Mouse (Mus musculus) CH12.LX (cell line): ENCODE measurements around the gene Mrnip. TPM values are rescaled to one million over a fixed set of nuclear protein-coding genes. Genes with fewer than 3 reads are reported as not detected.

Experiments
- DNase-seq: peaks from one replicate; pipeline ENCODE4 v3.0.0-alpha.2; 2013; ENCODE audit errors: extremely low read depth
- H3K27ac ChIP-seq: 2 replicates; pipeline ENCODE4 v1.5.1; 2012; ENCODE audit warnings: low read depth, mild to moderate bottlenecking, control low read depth, moderate library complexity; ENCODE audit not compliant: insufficient read depth
- H3K27me3 ChIP-seq: replicated peaks from 2 replicates; pipeline ENCODE3; 2012; ENCODE audit warnings: inconsistent platforms
- H3K36me3 ChIP-seq, 2 experiments: replicated peaks in 1 of 2; 2 replicates each; pipeline versions ENCODE3 to v1.6.1; 2012; ENCODE audit warnings: inconsistent platforms in 1 of 2, low read length in 1 of 2, mild to moderate bottlenecking in 1 of 2, mixed read lengths in 1 of 2, moderate library complexity in 1 of 2; ENCODE audit not compliant: control insufficient read depth in 1 of 2, insufficient read depth in 1 of 2
- H3K4me1 ChIP-seq, 2 experiments: 2 replicates each; pipeline ENCODE4 v1.6.1; 2012; ENCODE audit warnings: inconsistent platforms in 1 of 2, moderate library complexity in 1 of 2; ENCODE audit not compliant: insufficient read depth in 2 of 2, control insufficient read depth in 1 of 2
- H3K4me2 ChIP-seq: 2 replicates; pipeline ENCODE4 v1.6.1; 2012; ENCODE audit warnings: low read depth, mild to moderate bottlenecking, control low read depth; ENCODE audit not compliant: poor library complexity, insufficient read depth, severe bottlenecking
- H3K4me3 ChIP-seq, 3 experiments: fragments of 150-350 bp in 1 of 3; sonication (generic) in 1 of 3; replicated peaks in 1 of 3; 2 replicates each; pipeline versions ENCODE3 to v1.5.1; 2011 to 2012; ENCODE audit warnings: low read depth in 2 of 3, low read length in 2 of 3, mild to moderate bottlenecking in 2 of 3, moderate library complexity in 2 of 3, control low read depth in 1 of 3, improper control_type of control experiment in 1 of 3, inconsistent platforms in 1 of 3, mixed read lengths in 1 of 3; ENCODE audit not compliant: poor library complexity in 1 of 3
- H3K79me2 ChIP-seq: replicated peaks from 2 replicates; pipeline ENCODE4 v1.6.1; 2012; ENCODE audit warnings: mild to moderate bottlenecking, moderate library complexity; ENCODE audit not compliant: control insufficient read depth, poor library complexity, insufficient read depth, severe bottlenecking; ENCODE audit errors: extremely low read depth
- H3K9ac ChIP-seq: 2 replicates; pipeline ENCODE4 v1.6.1; 2012; ENCODE audit warnings: low read depth, mild to moderate bottlenecking, control low read depth, moderate library complexity; ENCODE audit not compliant: insufficient read depth
- H3K9me3 ChIP-seq: replicated peaks from 2 replicates; pipeline ENCODE3; 2012; ENCODE audit warnings: low read length, inconsistent platforms, mixed read lengths
- CHD1 ChIP-seq: IDR thresholded peaks from 2 replicates; pipeline ENCODE4 v1.6.1; 2012; ENCODE audit warnings: low read depth, low read length, improper control_type of control experiment, inconsistent platforms
- E2F4 ChIP-seq: IDR thresholded peaks from 2 replicates; pipeline ENCODE4 v1.6.1; 2011; ENCODE audit warnings: low read depth, low read length, improper control_type of control experiment; ENCODE audit not compliant: insufficient replicate concordance
- ELF1 ChIP-seq: IDR thresholded peaks from 2 replicates; pipeline ENCODE4 v1.6.1; 2014; ENCODE audit warnings: low read depth, mild to moderate bottlenecking, inconsistent platforms, low read length, improper control_type of control experiment
- EP300 ChIP-seq: IDR thresholded peaks from 2 replicates; pipeline ENCODE4 v1.6.1; 2011; ENCODE audit warnings: low read length, improper control_type of control experiment
- HCFC1 ChIP-seq: IDR thresholded peaks from 2 replicates; pipeline ENCODE4 v1.6.1; 2012; ENCODE audit warnings: low read depth, mild to moderate bottlenecking, inconsistent platforms, low read length, improper control_type of control experiment
- IRF4 ChIP-seq: IDR thresholded peaks from 2 replicates; pipeline ENCODE4 v1.6.1; 2014; ENCODE audit warnings: low read depth, mild to moderate bottlenecking, inconsistent platforms, low read length, improper control_type of control experiment
- JUN ChIP-seq: IDR thresholded peaks from 2 replicates; pipeline ENCODE4 v1.6.1; 2011; ENCODE audit warnings: low read depth, mild to moderate bottlenecking, low read length, improper control_type of control experiment, moderate library complexity; ENCODE audit not compliant: insufficient read depth
- KAT2A ChIP-seq: IDR thresholded peaks from 2 replicates; pipeline ENCODE4 v1.6.1; 2012; ENCODE audit warnings: low read length, improper control_type of control experiment, inconsistent platforms; ENCODE audit not compliant: insufficient replicate concordance
- MAFK ChIP-seq: IDR thresholded peaks from 2 replicates; pipeline ENCODE4 v1.6.1; 2011; ENCODE audit warnings: low read length, improper control_type of control experiment; ENCODE audit not compliant: insufficient replicate concordance
- MAX ChIP-seq: IDR thresholded peaks from 2 replicates; pipeline ENCODE4 v1.6.1; 2011; ENCODE audit warnings: low read length, improper control_type of control experiment
- MAZ ChIP-seq: IDR thresholded peaks from 2 replicates; pipeline ENCODE4 v1.6.1; 2012; ENCODE audit warnings: low read depth, mild to moderate bottlenecking, inconsistent platforms, low read length, improper control_type of control experiment, moderate library complexity
- MEF2A ChIP-seq: IDR thresholded peaks from 2 replicates; pipeline ENCODE4 v1.6.1; 2014; ENCODE audit warnings: low read depth, mild to moderate bottlenecking, inconsistent platforms, low read length, improper control_type of control experiment, borderline replicate concordance
- MXI1 ChIP-seq: IDR thresholded peaks from 2 replicates; pipeline ENCODE4 v1.6.1; 2011; ENCODE audit warnings: mild to moderate bottlenecking, low read depth, low read length, improper control_type of control experiment
- MYC ChIP-seq: IDR thresholded peaks from 2 replicates; pipeline ENCODE4 v1.6.1; 2011; ENCODE audit warnings: low read depth, mild to moderate bottlenecking, improper control_type of control experiment, low read length
- PAX5 ChIP-seq: IDR thresholded peaks from 2 replicates; pipeline ENCODE4 v1.6.1; 2012; ENCODE audit warnings: low read length, inconsistent platforms, mixed read lengths
- RAD21 ChIP-seq: IDR thresholded peaks from 2 replicates; pipeline ENCODE4 v1.6.1; 2011; ENCODE audit warnings: low read depth, mild to moderate bottlenecking, low read length, improper control_type of control experiment, moderate library complexity
- SIN3A ChIP-seq: IDR thresholded peaks from 2 replicates; pipeline ENCODE4 v1.6.1; 2012; ENCODE audit warnings: low read length, improper control_type of control experiment, inconsistent platforms
- TBP ChIP-seq: conservative IDR thresholded peaks from 2 replicates; pipeline ENCODE4 v1.6.1; 2011; ENCODE audit warnings: low read depth, low read length, improper control_type of control experiment
- TCF12 ChIP-seq: IDR thresholded peaks from 2 replicates; pipeline ENCODE4 v1.6.1; 2014; ENCODE audit warnings: low read depth, mild to moderate bottlenecking, inconsistent platforms, low read length, improper control_type of control experiment
- USF1 ChIP-seq: IDR thresholded peaks from 2 replicates; pipeline ENCODE4 v1.6.1; 2014; ENCODE audit warnings: low read depth, mild to moderate bottlenecking, inconsistent platforms, low read length, improper control_type of control experiment
- USF2 ChIP-seq: conservative IDR thresholded peaks from 2 replicates; pipeline ENCODE4 v1.6.1; 2011; ENCODE audit warnings: low read depth, low read length, improper control_type of control experiment
- ZC3H11A ChIP-seq: IDR thresholded peaks from 2 replicates; pipeline ENCODE4 v1.6.1; 2012; ENCODE audit warnings: low read depth, mild to moderate bottlenecking, inconsistent platforms, low read length, improper control_type of control experiment
- ZMIZ1 ChIP-seq: IDR thresholded peaks from 2 replicates; pipeline ENCODE4 v1.6.1; 2012; ENCODE audit warnings: low read depth, mild to moderate bottlenecking, inconsistent platforms, low read length, improper control_type of control experiment
- dilution Hi-C: fragments of 300-500 bp; cut with MboI; formaldehyde crosslinking; loops from 2 replicates; pipeline ENCODE4 v1.14.3; 2020; ENCODE audit warnings: low sequenced_read_pairs; ENCODE audit not compliant: extremely low pct_unique_long_range_greater_than_20kb, extremely low pct_ligation_motif_present
- in situ Hi-C: fragments of 300-500 bp; cut with MboI; formaldehyde crosslinking; loops from 3 replicates; pipeline ENCODE4 v1.14.3; 2019; ENCODE audit warnings: low sequenced_read_pairs, low pct_ligation_motif_present, low pct_unique_long_range_greater_than_20kb, mixed read lengths
- polyA plus RNA-seq: library from polyadenylated mRNA; unstranded; fragments of >175 nt; gene quantifications from 2 replicates; pipeline ENCODE4 v1.2.1, GENCODE M21; 2012; ENCODE audit warnings: low read depth; ENCODE audit not compliant: insufficient read length
- total RNA-seq, 2 experiments: library from RNA; depleted of rRNA; stranded (reverse); fragments of 300-350 nt in 1 of 2; fragments of >200 nt in 1 of 2; gene quantifications; 2 replicates each; pipeline ENCODE4 v1.2.3; 2012 to 2014

Gene Mrnip
- total and polyA plus RNA-seq, 3 experiments, result 22.5 to 36.7 (median 29.7) TPM

GRCm38 (mm10) chr11:50238821-50239791 lies 64.9 kb downstream of the Mrnip start:
- H3K79me2 ChIP-seq, result no peaks in the 10 kb centered on the region
- no peak for DNase-seq
- in situ Hi-C loops (no loop called here), dilution Hi-C loops (no loop called here)
- H3K36me3 ChIP-seq, result peaks cover 10 to 21% of the 10 kb centered on the region in 2 experiments
- no peak overlapping the region for H3K4me2 ChIP-seq
- TF ChIP-seq E2F4 (no peak), USF2 (no peak), ELF1 (no peak), EP300 (no peak), MYC (no peak), MAX (no peak), MAFK (no peak), MEF2A (no peak), CHD1 (no peak), ZC3H11A (no peak), KAT2A (no peak), JUN (no peak), RAD21 (no peak), TCF12 (no peak), PAX5 (no peak), MXI1 (no peak), ZMIZ1 (no peak), HCFC1 (no peak), IRF4 (no peak)
- no peak overlapping the region for H3K4me3 ChIP-seq
- H3K27ac ChIP-seq, result no peak overlapping the region
- no peaks in the 10 kb centered on the region for H3K27me3 ChIP-seq
- no peak overlapping the region for H3K9ac ChIP-seq
- H3K4me1 ChIP-seq, result peaks cover 14 to 31% of the 10 kb centered on the region in 2 experiments
- H3K9me3 ChIP-seq, result no peaks in the 10 kb centered on the region

- Histone ChIP-seq H3K4me3 (no peak overlapping the region), H3K4me1 (peaks cover 14 to 31% of the 10 kb centered on the region in 2 experiments), H3K4me2 (no peak overlapping the region), H3K9me3 (no peaks in the 10 kb centered on the region), H3K79me2 (no peaks in the 10 kb centered on the region), H3K27ac (no peak overlapping the region), H3K36me3 (peaks cover 0 to 8% of the 10 kb centered on the region in 2 experiments), H3K27me3 (no peaks in the 10 kb centered on the region), H3K9ac (no peak overlapping the region)
- in situ Hi-C loops, result no loop called here
- TF ChIP-seq MXI1 (no peak), USF1 (no peak), TBP (no peak), MAZ (no peak), SIN3A (no peak)
- dilution Hi-C loops, result no loop called here
- DNase-seq, result no peak
These were observed 66.1 kb downstream of the Mrnip start for GRCm38 (mm10) chr11:50240235-50240911.
